Mouse (Mus musculus) cortical plate, adult 2 months (tissue): ENCODE data around the gene Mydgf.

Experiments used
- CTCF ChIP-seq: fragments of 200-500 bp; IDR thresholded peaks from 2 replicates; pipeline ENCODE4 v1.5.1; 2011; ENCODE audit warnings: mild to moderate bottlenecking, control low read depth, low read length; ENCODE audit not compliant: insufficient read depth; ENCODE audit errors: extremely low read depth
- POLR2A ChIP-seq: fragments of 200-500 bp; IDR thresholded peaks from 2 replicates; pipeline ENCODE4 v1.6.1; 2011; ENCODE audit warnings: mild to moderate bottlenecking, low read length, control low read depth; ENCODE audit not compliant: insufficient read depth; ENCODE audit errors: extremely low read depth

GRCm38 (mm10) chr17:56229943-56230342 is 46.2 kb upstream of the Mydgf start:
- no peak for TF ChIP-seq CTCF
- no peak for TF ChIP-seq POLR2A
